Mouse (Mus musculus) adrenal gland (tissue): ENCODE results near the gene Zfp771.

Experiments used
- intact Hi-C: fragments of 180-260 bp; cut with DNase I; formaldehyde crosslinking; loops from one replicate; pipeline ENCODE4 v1.15.1; 2025

Zfp771 gene

GRCm38 (mm10) chr7:127253341-127253740, 9.3 kb downstream of the Zfp771 start:
- intact Hi-C loops, result no loop called here

- intact Hi-C loops, result no loop called here
These were observed 10.0 kb downstream of the Zfp771 start for GRCm38 (mm10) chr7:127253821-127254769.

GRCm38 (mm10) chr7:127255008-127255407, 10.9 kb downstream of the Zfp771 start:
- intact Hi-C loops, result no loop called here

GRCm38 (mm10) chr7:127255965-127256364, 11.9 kb downstream of the Zfp771 start:
- intact Hi-C loops, result no loop called here

- intact Hi-C loops, result no loop called here
These were observed 12.4 kb downstream of the Zfp771 start for GRCm38 (mm10) chr7:127256518-127256917.

- intact Hi-C loops, result no loop called here
These were observed 15.3 kb downstream of the Zfp771 start for GRCm38 (mm10) chr7:127259186-127259905.

- intact Hi-C loops, result no loop called here
These were observed 16.4 kb downstream of the Zfp771 start, which contains the start of gene Dctpp1 for GRCm38 (mm10) chr7:127260309-127261111. TSS of gene Dctpp1 (minus strand) at chr7:127260709.

GRCm38 (mm10) chr7:127262218-127262961, 18.3 kb downstream of the Zfp771 start:
- intact Hi-C loops, result no loop called here

- intact Hi-C loops, result no loop called here
These were observed 19.5 kb downstream of the Zfp771 start for GRCm38 (mm10) chr7:127263526-127263925.

GRCm38 (mm10) chr7:127270256-127270655, 26.2 kb downstream of the Zfp771 start:
- intact Hi-C loops, result no loop called here

- intact Hi-C loops, result no loop called here
These were observed 26.6 kb downstream of the Zfp771 start for GRCm38 (mm10) chr7:127270666-127271065.

- intact Hi-C loops, result no loop called here
These were observed 27.0 kb downstream of the Zfp771 start for GRCm38 (mm10) chr7:127271093-127271492.

GRCm38 (mm10) chr7:127272566-127272965, 28.5 kb downstream of the Zfp771 start:
- intact Hi-C loops, result no loop called here

- intact Hi-C loops, result no loop called here
These were observed 29.2 kb downstream of the Zfp771 start for GRCm38 (mm10) chr7:127273118-127273923.

- intact Hi-C loops, result no loop called here
These were observed 30.1 kb downstream of the Zfp771 start, which contains the start of gene Sephs2 for GRCm38 (mm10) chr7:127273925-127274789. TSS of gene Sephs2 (minus strand) at chr7:127274055.

- intact Hi-C loops, result no loop called here
These were observed 32.5 kb downstream of the Zfp771 start for GRCm38 (mm10) chr7:127276519-127276961.

GRCm38 (mm10) chr7:127278311-127278710, 34.2 kb downstream of the Zfp771 start:
- intact Hi-C loops, result no loop called here

GRCm38 (mm10) chr7:127280092-127280491, 36.0 kb downstream of the Zfp771 start:
- intact Hi-C loops, result no loop called here

- intact Hi-C loops, result no loop called here
These were observed 37.0 kb downstream of the Zfp771 start for GRCm38 (mm10) chr7:127281114-127281513.
